Mouse (Mus musculus): ENCODE measurements around the gene Fam102a. TPM values are rescaled to one million over a fixed set of nuclear protein-coding genes. Genes with fewer than 3 reads are reported as not detected.
"Not testable (repeated sequence)": the region's sequence is repeated elsewhere in the genome, so short reads cannot be mapped to it uniquely, and the experiment has no call there.

Fam102a gene
- total RNA-seq (2021) = 1 to 10 TPM; 7.5 to 8.2 TPM
- long read RNA-seq, experiment 1, full-length matches to known transcripts = 9 of 17 reads
- long read RNA-seq, experiment 1, partial matches to known transcripts = 5 of 17 reads
- long read RNA-seq, experiment 1, other reads (novel, unspliced or antisense) = 3 of 17 reads
- long read RNA-seq, experiment 2, full-length matches to known transcripts = 11 of 18 reads
- long read RNA-seq, experiment 2, partial matches to known transcripts = 4 of 18 reads
- long read RNA-seq, experiment 2, other reads (novel, unspliced or antisense) = 3 of 18 reads

GRCm38 (mm10) chr2:32534733-32535471, at the start of gene Fam102a:
Gene Fam102a (plus strand): TSS chr2:32535332.
- peak; percentile 99 to 100 for DNase-seq (ENCODE audit: low spot score in 2 of 2)

GRCm38 (mm10) chr2:32485751-32486150, 49.4 kb upstream of the Fam102a start:
- DNase-seq (ENCODE audit: low spot score in 2 of 2) = no peak

GRCm38 (mm10) chr2:32486155-32486554, 49.0 kb upstream of the Fam102a start:
- DNase-seq (ENCODE audit: low spot score in 2 of 2) = no peak

GRCm38 (mm10) chr2:32487124-32487623, 48.0 kb upstream of the Fam102a start:
- DNase-seq (ENCODE audit: low spot score in 2 of 2) = peak; percentile 79 to 90

GRCm38 (mm10) chr2:32488679-32489078, 46.5 kb upstream of the Fam102a start:
- DNase-seq (ENCODE audit: low spot score in 2 of 2) = peak; percentile 64 to 78

- DNase-seq (ENCODE audit: low spot score in 2 of 2) = not testable (repeated sequence)
Observed at GRCm38 (mm10) chr2:32490730-32491129, 44.4 kb upstream of the Fam102a start.

- DNase-seq (ENCODE audit: low spot score in 2 of 2) = no peak
Observed at GRCm38 (mm10) chr2:32492661-32493060, 42.5 kb upstream of the Fam102a start.

GRCm38 (mm10) chr2:32493301-32493701, 41.8 kb upstream of the Fam102a start:
- DNase-seq (ENCODE audit: low spot score in 2 of 2) = no peak

- DNase-seq (ENCODE audit: low spot score in 2 of 2) = no peak
Observed at GRCm38 (mm10) chr2:32494522-32494921, 40.6 kb upstream of the Fam102a start.

GRCm38 (mm10) chr2:32495185-32495726, 39.9 kb upstream of the Fam102a start:
- no peak for DNase-seq (ENCODE audit: low spot score in 2 of 2)

GRCm38 (mm10) chr2:32496190-32496589, 38.9 kb upstream of the Fam102a start:
- DNase-seq (ENCODE audit: low spot score in 2 of 2) = no peak

GRCm38 (mm10) chr2:32499365-32499764, 35.8 kb upstream of the Fam102a start:
- no peak for DNase-seq (ENCODE audit: low spot score in 2 of 2)

GRCm38 (mm10) chr2:32500461-32500860, 34.7 kb upstream of the Fam102a start:
- DNase-seq (ENCODE audit: low spot score in 2 of 2) = no peak

- DNase-seq (ENCODE audit: low spot score in 2 of 2) = no peak
Observed at GRCm38 (mm10) chr2:32501754-32502324, 33.3 kb upstream of the Fam102a start.

GRCm38 (mm10) chr2:32502843-32503242, 32.3 kb upstream of the Fam102a start:
- no peak for DNase-seq (ENCODE audit: low spot score in 2 of 2)

GRCm38 (mm10) chr2:32503588-32503987, 31.5 kb upstream of the Fam102a start:
- no peak for DNase-seq (ENCODE audit: low spot score in 2 of 2)

- DNase-seq (ENCODE audit: low spot score in 2 of 2) = no peak
Observed at GRCm38 (mm10) chr2:32505536-32505935, 29.6 kb upstream of the Fam102a start.

GRCm38 (mm10) chr2:32506673-32507668, 28.2 kb upstream of the Fam102a start:
- DNase-seq (ENCODE audit: low spot score in 2 of 2) = no peak

GRCm38 (mm10) chr2:32507906-32508305, 27.2 kb upstream of the Fam102a start:
- no peak for DNase-seq (ENCODE audit: low spot score in 2 of 2)

- peak in 1 of 2 experiments; percentile 30 for DNase-seq (ENCODE audit: low spot score in 2 of 2)
Observed at GRCm38 (mm10) chr2:32509287-32509686, 25.8 kb upstream of the Fam102a start.

All from gastrocnemius, postnatal 4 days (tissue).